Mouse (Mus musculus): ENCODE measurements at regions not wholly inside any gene's neighbourhood (a gene's known extent, or its start where the extent isn't known, plus 50 kb on each side); places are given as distances from the start of the nearest gene placed in this dataset.

DNA sequence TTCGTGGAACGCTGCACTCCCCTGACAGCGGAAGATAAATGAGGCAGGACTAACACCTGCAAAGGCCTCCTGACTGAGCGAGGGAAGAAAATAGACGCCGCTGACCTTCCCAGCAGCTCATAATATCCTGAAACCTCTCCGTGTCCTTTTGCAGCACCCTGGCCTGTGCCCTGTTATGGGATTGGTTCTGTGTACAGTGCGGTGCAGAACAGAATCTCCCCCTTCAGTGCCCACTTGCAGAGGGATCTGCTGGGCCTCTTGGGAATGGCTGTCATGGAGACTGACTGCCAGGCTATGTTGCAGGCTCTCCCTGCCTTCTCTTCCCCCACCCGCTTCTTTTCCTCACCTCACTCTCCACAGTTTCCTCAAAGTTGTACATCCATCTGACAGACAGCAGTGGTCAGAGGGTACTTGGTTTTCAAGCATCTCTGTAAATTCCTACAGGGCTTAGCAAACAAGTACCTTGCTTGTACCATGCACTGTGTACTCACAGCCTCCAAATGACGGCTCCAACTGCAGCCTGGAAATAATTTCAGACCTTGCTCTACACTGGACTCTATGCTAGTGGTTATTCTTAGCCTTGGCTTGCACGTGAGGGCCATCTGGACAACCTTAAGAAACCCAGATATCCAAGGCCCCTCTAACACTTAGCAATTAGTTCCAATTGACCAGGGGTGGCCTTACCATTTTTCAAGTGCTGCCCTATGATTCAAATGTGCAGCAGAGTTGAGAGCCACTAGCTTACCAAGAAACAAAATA lies 382.7 kb downstream of the Gm45692 start:
- H3K36me3 ChIP-seq (replicated peaks): no peaks in the 10 kb centered on the region
- H3K9me3 ChIP-seq (replicated peaks): no peaks in the 10 kb centered on the region
- peaks cover 9% of the 10 kb centered on the region; the same call in 1 of the 2 replicates for H3K27me3 ChIP-seq (ENCODE audit: insufficient read depth, low read length)
- no peak for ATAC-seq (ENCODE audit: extremely low read depth, insufficient number of reproducible peaks, low FRiP score, poor library complexity, severe bottlenecking)
- DNase-seq (ENCODE audit: low spot score): no peak
- TF ChIP-seq POLR2AphosphoS5 (IDR thresholded peaks at IDR 0.05; ENCODE audit: insufficient replicate concordance, low read depth, low read length): no peak
- TF ChIP-seq TAL1 (conservative IDR thresholded peaks at IDR 0.05; ENCODE audit: low read depth, low read length): no peak
- no peak for TF ChIP-seq GATA1 (IDR thresholded peaks at IDR 0.05; ENCODE audit: borderline replicate concordance, low read length)
- TF ChIP-seq GATA2 (IDR thresholded peaks at IDR 0.05; ENCODE audit: borderline replicate concordance, low read depth, low read length): no peak
- TF ChIP-seq CTCF (IDR thresholded peaks at IDR 0.05; ENCODE audit: low read depth, low read length): no peak
- no peaks in the 10 kb centered on the region for H3K4me1 ChIP-seq (ENCODE audit: insufficient read depth, low read depth, low read length)
- H3K4me3 ChIP-seq (ENCODE audit: low read depth, low read length): no peak overlapping the region

DNA sequence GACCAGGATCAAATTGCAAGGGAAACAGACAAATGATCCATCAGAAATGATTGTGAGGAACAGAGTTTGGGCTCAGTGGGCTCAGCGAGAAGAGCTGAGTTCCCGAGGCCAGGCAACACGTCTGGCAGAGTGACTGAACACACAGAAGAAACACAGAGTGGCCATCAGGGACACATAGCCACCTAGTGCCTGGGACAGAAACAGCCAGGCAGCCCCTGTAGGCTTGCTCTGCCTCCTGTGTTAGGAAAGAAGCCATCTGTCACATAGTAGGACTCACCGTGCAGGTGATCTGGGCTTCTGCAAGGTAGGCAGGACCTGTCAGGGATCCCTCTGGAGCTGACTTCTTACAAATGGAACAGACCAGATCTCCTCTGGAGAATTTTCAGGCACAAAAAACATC lies 383.4 kb downstream of the Gm45692 start:
- H3K27me3 ChIP-seq (ENCODE audit: insufficient read depth, low read length): peaks cover 9% of the 10 kb centered on the region; the same call in 1 of the 2 replicates
- DNase-seq (ENCODE audit: low spot score) (no peak), ATAC-seq (ENCODE audit: extremely low read depth, insufficient number of reproducible peaks, low FRiP score, poor library complexity, severe bottlenecking) (no peak)
- H3K4me3 ChIP-seq (ENCODE audit: low read depth, low read length): no peak overlapping the region
- no peaks in the 10 kb centered on the region for H3K36me3 ChIP-seq (replicated peaks)
- TF ChIP-seq POLR2AphosphoS5 (IDR thresholded peaks at IDR 0.05; ENCODE audit: insufficient replicate concordance, low read depth, low read length) (no peak), GATA1 (IDR thresholded peaks at IDR 0.05; ENCODE audit: borderline replicate concordance, low read length) (no peak), GATA2 (IDR thresholded peaks at IDR 0.05; ENCODE audit: borderline replicate concordance, low read depth, low read length) (no peak), CTCF (IDR thresholded peaks at IDR 0.05; ENCODE audit: low read depth, low read length) (no peak), TAL1 (conservative IDR thresholded peaks at IDR 0.05; ENCODE audit: low read depth, low read length) (no peak)
- H3K9me3 ChIP-seq (replicated peaks): no peaks in the 10 kb centered on the region
- H3K4me1 ChIP-seq (ENCODE audit: insufficient read depth, low read depth, low read length): no peaks in the 10 kb centered on the region

DNA sequence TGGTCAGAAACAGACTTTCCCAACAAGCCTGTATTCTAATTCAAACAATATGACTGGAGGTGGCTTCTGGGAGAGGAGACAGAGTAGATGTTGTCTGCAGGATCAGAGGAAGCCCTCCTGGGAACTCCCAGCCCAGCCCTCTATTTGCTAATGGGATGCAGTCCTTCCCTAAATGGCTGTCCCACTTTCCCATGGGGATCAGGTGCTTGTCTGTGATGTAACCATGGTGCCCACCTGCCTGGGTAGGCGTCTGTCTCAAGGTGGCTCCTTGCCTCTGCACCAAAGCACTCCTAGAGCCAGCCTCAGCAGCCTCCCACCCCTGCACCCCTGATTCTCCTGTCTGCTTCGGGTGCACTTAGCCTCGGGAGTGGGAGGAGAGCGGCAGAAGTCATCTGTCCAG lies 384.6 kb downstream of the Gm45692 start:
- peaks cover 9% of the 10 kb centered on the region; the same call in 1 of the 2 replicates for H3K27me3 ChIP-seq (ENCODE audit: insufficient read depth, low read length)
- H3K36me3 ChIP-seq (replicated peaks): no peaks in the 10 kb centered on the region
- H3K4me1 ChIP-seq (ENCODE audit: insufficient read depth, low read depth, low read length): no peaks in the 10 kb centered on the region
- DNase-seq (ENCODE audit: low spot score) (no peak), ATAC-seq (ENCODE audit: extremely low read depth, insufficient number of reproducible peaks, low FRiP score, poor library complexity, severe bottlenecking) (no peak)
- H3K4me3 ChIP-seq (ENCODE audit: low read depth, low read length): no peak overlapping the region
- H3K9me3 ChIP-seq (replicated peaks): no peaks in the 10 kb centered on the region
- TF ChIP-seq CTCF (IDR thresholded peaks at IDR 0.05; ENCODE audit: low read depth, low read length) (no peak), POLR2AphosphoS5 (IDR thresholded peaks at IDR 0.05; ENCODE audit: insufficient replicate concordance, low read depth, low read length) (no peak), TAL1 (conservative IDR thresholded peaks at IDR 0.05; ENCODE audit: low read depth, low read length) (no peak), GATA2 (IDR thresholded peaks at IDR 0.05; ENCODE audit: borderline replicate concordance, low read depth, low read length) (no peak), GATA1 (IDR thresholded peaks at IDR 0.05; ENCODE audit: borderline replicate concordance, low read length) (no peak)

DNA sequence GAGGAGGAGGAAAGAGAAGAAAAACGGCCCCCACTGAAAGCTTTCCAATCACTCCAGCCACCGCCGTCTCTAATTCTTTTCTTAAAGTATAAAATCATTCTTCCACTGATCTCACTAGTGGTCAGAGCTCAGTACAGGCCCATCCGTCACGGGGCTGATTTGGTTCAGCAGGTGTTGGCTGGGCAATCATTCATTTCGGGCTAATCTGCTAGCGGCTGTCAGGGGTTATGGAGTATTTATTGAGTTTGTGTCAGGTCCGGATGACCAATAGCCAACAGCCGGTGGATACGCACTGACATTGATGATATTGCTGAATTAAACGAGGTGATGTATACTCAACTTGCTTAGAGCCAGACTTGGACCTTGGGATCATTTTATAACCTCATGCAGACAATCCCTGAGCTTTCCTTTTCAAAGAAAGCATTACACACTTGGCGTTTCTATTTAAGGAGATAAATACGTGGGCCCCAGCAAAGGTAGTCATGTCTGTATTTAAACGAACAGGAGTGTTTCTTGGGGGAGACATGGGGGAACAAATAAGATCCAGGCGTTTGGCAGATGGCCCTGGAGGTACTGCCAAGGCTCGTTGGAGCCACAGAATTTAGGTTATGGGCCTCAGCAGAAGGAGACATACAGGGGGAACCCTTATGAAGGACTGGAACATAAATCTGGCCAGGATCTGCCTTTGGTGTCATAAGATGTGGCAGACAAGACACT lies 385.1 kb downstream of the Gm45692 start:
- Histone ChIP-seq H3K9me3 (replicated peaks) (no peaks in the 10 kb centered on the region), H3K27me3 (ENCODE audit: insufficient read depth, low read length) (peaks cover 9% of the 10 kb centered on the region; the same call in 1 of the 2 replicates), H3K4me1 (ENCODE audit: insufficient read depth, low read depth, low read length) (no peaks in the 10 kb centered on the region), H3K36me3 (replicated peaks) (no peaks in the 10 kb centered on the region), H3K4me3 (ENCODE audit: low read depth, low read length) (no peak overlapping the region)
- ATAC-seq (ENCODE audit: extremely low read depth, insufficient number of reproducible peaks, low FRiP score, poor library complexity, severe bottlenecking) (no peak), DNase-seq (ENCODE audit: low spot score) (no peak)
- no peak for TF ChIP-seq GATA2 (IDR thresholded peaks at IDR 0.05; ENCODE audit: borderline replicate concordance, low read depth, low read length)
- TF ChIP-seq TAL1 (conservative IDR thresholded peaks at IDR 0.05; ENCODE audit: low read depth, low read length): no peak
- no peak for TF ChIP-seq POLR2AphosphoS5 (IDR thresholded peaks at IDR 0.05; ENCODE audit: insufficient replicate concordance, low read depth, low read length)
- no peak for TF ChIP-seq CTCF (IDR thresholded peaks at IDR 0.05; ENCODE audit: low read depth, low read length)
- no peak for TF ChIP-seq GATA1 (IDR thresholded peaks at IDR 0.05; ENCODE audit: borderline replicate concordance, low read length)

DNA sequence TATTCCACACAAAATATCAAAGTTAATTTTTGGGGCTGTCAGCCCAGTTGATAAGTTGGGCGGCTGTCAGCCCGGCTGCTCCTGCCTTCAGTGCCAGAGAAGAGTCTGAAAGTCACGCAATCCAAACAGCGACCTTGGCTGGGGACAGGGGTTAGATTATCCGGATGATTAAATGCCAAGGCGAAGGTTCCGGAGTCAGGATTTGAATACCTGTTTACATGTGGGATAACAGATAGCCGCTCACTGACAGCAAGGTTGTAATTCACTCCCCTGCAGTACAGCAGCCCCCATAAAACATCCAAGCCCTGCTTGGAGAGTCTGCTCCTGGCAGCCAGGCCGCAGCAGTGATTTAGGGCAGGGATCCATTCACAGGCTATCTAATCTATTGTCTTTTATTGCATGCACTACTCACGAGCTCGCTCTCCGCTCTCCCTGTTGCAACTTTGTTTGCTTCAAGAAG lies 388.3 kb downstream of the Gm45692 start:
- no peak for DNase-seq (ENCODE audit: low spot score)
- Histone ChIP-seq H3K9me3 (replicated peaks) (no peaks in the 10 kb centered on the region), H3K27me3 (ENCODE audit: insufficient read depth, low read length) (peaks cover 6% of the 10 kb centered on the region; the same call in 1 of the 2 replicates), H3K4me3 (ENCODE audit: low read depth, low read length) (no peak overlapping the region), H3K36me3 (replicated peaks) (no peaks in the 10 kb centered on the region), H3K4me1 (ENCODE audit: insufficient read depth, low read depth, low read length) (no peaks in the 10 kb centered on the region)
- ATAC-seq (ENCODE audit: extremely low read depth, insufficient number of reproducible peaks, low FRiP score, poor library complexity, severe bottlenecking): no peak
- TF ChIP-seq CTCF (IDR thresholded peaks at IDR 0.05; ENCODE audit: low read depth, low read length) (no peak), GATA1 (IDR thresholded peaks at IDR 0.05; ENCODE audit: borderline replicate concordance, low read length) (no peak), POLR2AphosphoS5 (IDR thresholded peaks at IDR 0.05; ENCODE audit: insufficient replicate concordance, low read depth, low read length) (no peak), GATA2 (IDR thresholded peaks at IDR 0.05; ENCODE audit: borderline replicate concordance, low read depth, low read length) (no peak)

DNA sequence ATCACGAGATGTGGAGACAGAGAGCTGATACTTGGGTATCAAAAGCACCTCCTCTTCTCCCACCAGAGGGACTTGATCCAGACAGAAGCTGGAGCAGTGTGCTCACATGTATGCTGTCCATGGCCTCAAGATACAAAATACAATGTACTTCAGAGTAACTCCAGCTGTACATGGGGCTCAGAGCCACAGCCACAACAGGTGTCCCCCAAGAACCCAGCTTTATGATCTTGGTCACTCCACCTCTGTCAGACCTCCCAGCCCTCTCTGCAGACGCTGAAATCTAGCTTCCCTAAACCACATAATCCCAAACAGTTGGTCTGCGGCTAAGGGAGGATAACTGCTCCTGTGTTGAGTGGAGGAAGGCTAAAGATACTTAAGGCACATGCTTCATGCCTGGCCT lies 389.9 kb downstream of the Gm45692 start:
- ATAC-seq (ENCODE audit: extremely low read depth, insufficient number of reproducible peaks, low FRiP score, poor library complexity, severe bottlenecking): no peak
- no peaks in the 10 kb centered on the region for H3K36me3 ChIP-seq (replicated peaks)
- TF ChIP-seq TAL1 (conservative IDR thresholded peaks at IDR 0.05; ENCODE audit: low read depth, low read length) (no peak), CTCF (IDR thresholded peaks at IDR 0.05; ENCODE audit: low read depth, low read length) (no peak), POLR2AphosphoS5 (IDR thresholded peaks at IDR 0.05; ENCODE audit: insufficient replicate concordance, low read depth, low read length) (no peak)

More for the DNA sequence above, 389.9 kb downstream of the Gm45692 start:
- Histone ChIP-seq H3K4me1 (ENCODE audit: insufficient read depth, low read depth, low read length) (no peaks in the 10 kb centered on the region), H3K9me3 (replicated peaks) (no peaks in the 10 kb centered on the region), H3K4me3 (ENCODE audit: low read depth, low read length) (no peak overlapping the region), H3K27me3 (ENCODE audit: insufficient read depth, low read length) (peaks cover 2% of the 10 kb centered on the region; the same call in 1 of the 2 replicates)
- DNase-seq (ENCODE audit: low spot score): no peak
